Mouse (Mus musculus) myocyte (in vitro differentiated cells): Measurements from ENCODE around the gene Tm7sf2. TPM values are rescaled to one million over a fixed set of nuclear protein-coding genes. Genes with fewer than 3 reads are reported as not detected.

Source experiments
- H3K27me3 ChIP-seq: one replicate; pipeline ENCODE4 v1.6.1; 2011; ENCODE audit not compliant: control insufficient read depth, insufficient read depth, insufficient read length
- H3K36me3 ChIP-seq: one replicate; pipeline ENCODE4 v1.6.1; 2011; ENCODE audit not compliant: control insufficient read depth, insufficient read depth
- H3K4me2 ChIP-seq: one replicate; pipeline ENCODE4 v1.6.1; 2011; ENCODE audit warnings: low read depth, control low read depth
- H3K4me3 ChIP-seq: one replicate; pipeline ENCODE4 v1.5.1; 2011; ENCODE audit warnings: mild to moderate bottlenecking, control low read depth, moderate library complexity
- H3K79me2 ChIP-seq: one replicate; pipeline ENCODE4 v1.6.1; 2011; ENCODE audit not compliant: control insufficient read depth, insufficient read depth
- H3ac ChIP-seq: one replicate; pipeline ENCODE4 v1.6.1; 2011; ENCODE audit not compliant: control insufficient read depth, insufficient read length
- CEBPB ChIP-seq: IDR thresholded peaks from 2 replicates; pipeline ENCODE4 v1.6.1; 2011; ENCODE audit warnings: mild to moderate bottlenecking, moderate library complexity; ENCODE audit not compliant: poor library complexity, insufficient read depth, severe bottlenecking
- E2F4 ChIP-seq: IDR thresholded peaks from one replicate; pipeline ENCODE4 v1.6.1; 2011; ENCODE audit warnings: mild to moderate bottlenecking, control low read depth, moderate library complexity; ENCODE audit not compliant: insufficient read depth
- MAX ChIP-seq: IDR thresholded peaks from one replicate; pipeline ENCODE4 v1.6.1; 2011; ENCODE audit warnings: low read depth, mild to moderate bottlenecking, control low read depth
- MYOD1 ChIP-seq, 3 experiments: IDR thresholded peaks; one replicate each; pipeline ENCODE4 v1.6.1; 2011; ENCODE audit warnings: control low read depth in 2 of 3, low read depth in 2 of 3, mild to moderate bottlenecking in 2 of 3, moderate library complexity in 1 of 3; ENCODE audit not compliant: insufficient read length in 2 of 3, control insufficient read depth in 1 of 3
- MYOG ChIP-seq, 3 experiments: IDR thresholded peaks; one replicate each; pipeline ENCODE4 v1.6.1; 2011; ENCODE audit warnings: control low read depth in 2 of 3, low read depth in 2 of 3, mild to moderate bottlenecking in 2 of 3; ENCODE audit not compliant: insufficient read length in 2 of 3, control insufficient read depth in 1 of 3, insufficient read depth in 1 of 3
- POLR2A ChIP-seq: IDR thresholded peaks from one replicate; pipeline ENCODE4 v1.6.1; 2011; ENCODE audit warnings: low read depth, mild to moderate bottlenecking, control low read depth, moderate library complexity; ENCODE audit not compliant: insufficient read length
- POLR2AphosphoS2 ChIP-seq: IDR thresholded peaks from one replicate; pipeline ENCODE4 v1.6.1; 2011; ENCODE audit warnings: low read depth, control low read depth; ENCODE audit not compliant: insufficient read length
- REST ChIP-seq: IDR thresholded peaks from one replicate; pipeline ENCODE4 v1.6.1; 2011; ENCODE audit warnings: mild to moderate bottlenecking, control low read depth, moderate library complexity; ENCODE audit not compliant: insufficient read depth, insufficient read length
- SRF ChIP-seq: IDR thresholded peaks from one replicate; pipeline ENCODE4 v1.6.1; 2011; ENCODE audit warnings: low read depth; ENCODE audit not compliant: control insufficient read depth, insufficient read length
- TCF12 ChIP-seq: IDR thresholded peaks from one replicate; pipeline ENCODE4 v1.6.1; 2011; ENCODE audit warnings: mild to moderate bottlenecking, control low read depth; ENCODE audit not compliant: poor library complexity, insufficient read depth, severe bottlenecking
- TCF3 ChIP-seq: IDR thresholded peaks from one replicate; pipeline ENCODE4 v1.6.1; 2011; ENCODE audit warnings: low read depth, control low read depth; ENCODE audit not compliant: insufficient read length
- USF1 ChIP-seq: IDR thresholded peaks from one replicate; pipeline ENCODE4 v1.6.1; 2011; ENCODE audit warnings: low read depth, mild to moderate bottlenecking, control low read depth, moderate library complexity
- polyA plus RNA-seq: library from polyadenylated mRNA; unstranded; fragments of >200 nt; fragmentation: generic; extraction: Trizol; gene quantifications from one replicate; pipeline ENCODE4 v1.2.1, GENCODE M21; 2012; ENCODE audit warnings: missing spikeins

Gene Tm7sf2
- polyA plus RNA-seq, 1 experiment: 37.1 TPM

GRCm38 (mm10) chr19:6094119-6094518 is 25.9 kb upstream of the Tm7sf2 start, which contains the start of gene AC131692.1:
Gene AC131692.1, plus strand, starts transcription at chr19:6094419.
- TF ChIP-seq E2F4 (no peak), TCF3 (no peak), POLR2AphosphoS2 (no peak), SRF (no peak), CEBPB (no peak), REST (no peak), MAX (no peak), MYOG (IDR thresholded peaks at IDR 0.05; ENCODE audit: control insufficient read depth in 1 of 3, insufficient read depth in 1 of 3, insufficient read length in 2 of 3, low read depth in 2 of 3) (no peak), MYOD1 (IDR thresholded peaks at IDR 0.05; ENCODE audit: control insufficient read depth in 1 of 3, insufficient read length in 2 of 3, low read depth in 2 of 3) (no peak), POLR2A (no peak), TCF12 (no peak), USF1 (no peak)
- no peak within 1 kb of the TSS for H3K4me2 ChIP-seq
- H3ac ChIP-seq: no peak within 1 kb of the TSS
- no peak within 1 kb of the TSS for H3K4me3 ChIP-seq
- H3K36me3 ChIP-seq: peaks cover 6% of the 10 kb centered on the region
- no peaks in the 10 kb centered on the region for H3K27me3 ChIP-seq
- peaks cover 3% of the 10 kb centered on the region for H3K79me2 ChIP-seq

GRCm38 (mm10) chr19:6088841-6089240 is 20.7 kb upstream of the Tm7sf2 start:
- Histone ChIP-seq H3K79me2 (peaks cover 38% of the 10 kb centered on the region), H3K36me3 (peaks cover 6% of the 10 kb centered on the region), H3K4me2 (no peak overlapping the region), H3K4me3 (no peak overlapping the region), H3K27me3 (no peaks in the 10 kb centered on the region), H3ac (no peak overlapping the region)
- TF ChIP-seq REST: no peak
- no peak for TF ChIP-seq TCF3

GRCm38 (mm10) chr19:6085417-6085879 is 17.3 kb upstream of the Tm7sf2 start:
- no peaks in the 10 kb centered on the region for H3K36me3 ChIP-seq

GRCm38 (mm10) chr19:6084478-6085248 is 16.5 kb upstream of the Tm7sf2 start, which contains the start of the genes Zfpl1 and Cdca5:
Gene Zfpl1, minus strand, starts transcription at chr19:6084956.
Gene Cdca5, plus strand, starts transcription at chr19:6084983.
- peaks cover 47% of the 10 kb centered on the region for H3K79me2 ChIP-seq
- no peaks in the 10 kb centered on the region for H3K36me3 ChIP-seq
- H3K4me2 ChIP-seq: peak within 1 kb of the TSS; percentile 97
- TF ChIP-seq MYOD1 (IDR thresholded peaks at IDR 0.05; ENCODE audit: control insufficient read depth in 1 of 3, insufficient read length in 2 of 3, low read depth in 2 of 3): peak in 2 of 3 experiments; percentile 16
- TF ChIP-seq SRF: peak; percentile 94
- no peak for TF ChIP-seq TCF3
- TF ChIP-seq E2F4: peak; percentile 99
- no peak for TF ChIP-seq MAX
- TF ChIP-seq USF1: no peak
- peak in 2 of 3 experiments; percentile 9 to 63 for TF ChIP-seq MYOG (IDR thresholded peaks at IDR 0.05; ENCODE audit: control insufficient read depth in 1 of 3, insufficient read depth in 1 of 3, insufficient read length in 2 of 3, low read depth in 2 of 3)
- TF ChIP-seq POLR2AphosphoS2: peak; percentile 20
- no peak for TF ChIP-seq REST
- TF ChIP-seq TCF12: no peak
- TF ChIP-seq CEBPB: no peak
- peak; percentile 64 for TF ChIP-seq POLR2A
- peak within 1 kb of the TSS; percentile 74 for H3ac ChIP-seq
- H3K4me3 ChIP-seq: peak within 1 kb of the TSS; percentile 89
- no peaks in the 10 kb centered on the region for H3K27me3 ChIP-seq

More at GRCm38 (mm10) chr19:6085417-6085879, 17.3 kb upstream of the Tm7sf2 start:
- peak overlapping the region; percentile 74 for H3ac ChIP-seq
- H3K27me3 ChIP-seq: no peaks in the 10 kb centered on the region
- TF ChIP-seq TCF3 (no peak), E2F4 (no peak), MAX (no peak), SRF (no peak), MYOG (IDR thresholded peaks at IDR 0.05; ENCODE audit: control insufficient read depth in 1 of 3, insufficient read depth in 1 of 3, insufficient read length in 2 of 3, low read depth in 2 of 3) (no peak), POLR2A (no peak), CEBPB (no peak), TCF12 (no peak)
- H3K4me3 ChIP-seq: peak overlapping the region; percentile 89
- H3K4me2 ChIP-seq: peak overlapping the region; percentile 97
- H3K79me2 ChIP-seq: peaks cover 47% of the 10 kb centered on the region

GRCm38 (mm10) chr19:6082156-6082555 is 14.0 kb upstream of the Tm7sf2 start, which contains the start of gene Gm28374:
Gene Gm28374, minus strand, starts transcription at chr19:6082256.
- peaks cover 37% of the 10 kb centered on the region for H3K79me2 ChIP-seq
- H3K4me3 ChIP-seq: no peak within 1 kb of the TSS
- no peak within 1 kb of the TSS for H3ac ChIP-seq
- TF ChIP-seq MYOD1 (IDR thresholded peaks at IDR 0.05; ENCODE audit: control insufficient read depth in 1 of 3, insufficient read length in 2 of 3, low read depth in 2 of 3) (no peak), USF1 (no peak), REST (no peak), SRF (no peak), CEBPB (no peak), POLR2A (no peak), E2F4 (no peak), POLR2AphosphoS2 (no peak), TCF3 (no peak), TCF12 (no peak), MYOG (IDR thresholded peaks at IDR 0.05; ENCODE audit: control insufficient read depth in 1 of 3, insufficient read depth in 1 of 3, insufficient read length in 2 of 3, low read depth in 2 of 3) (no peak), MAX (no peak)
- no peak within 1 kb of the TSS for H3K4me2 ChIP-seq
- no peaks in the 10 kb centered on the region for H3K27me3 ChIP-seq
- H3K36me3 ChIP-seq: no peaks in the 10 kb centered on the region
